Mouse (Mus musculus) neural tube, embryonic 15.5 days (tissue): ENCODE results near the gene BC003965. TPM values are rescaled to one million over a fixed set of nuclear protein-coding genes. Genes with fewer than 3 reads are reported as not detected.

ENCODE experiments used
- ATAC-seq: fragments of 200-750 bp; cut with Nextera tagmentation; 2 replicates; pipeline ENCODE4 v1.8.0; 2017; ENCODE audit warnings: mild to moderate bottlenecking, moderate TSS enrichment, moderate library complexity; ENCODE audit not compliant: low FRiP score
- H3K27ac ChIP-seq: fragments of 300-500 bp; sonication (generic); replicated peaks from 2 replicates; pipeline ENCODE4 v1.5.1; 2015; ENCODE audit warnings: mild to moderate bottlenecking, inconsistent platforms
- H3K27me3 ChIP-seq: fragments of 300-500 bp; sonication (generic); replicated peaks from 2 replicates; pipeline ENCODE4 v1.6.1; 2015; ENCODE audit warnings: inconsistent platforms
- H3K36me3 ChIP-seq: fragments of 300-500 bp; sonication (generic); 2 replicates; pipeline ENCODE4 v1.6.1; 2015; ENCODE audit warnings: inconsistent platforms
- H3K4me1 ChIP-seq: fragments of 300-500 bp; sonication (generic); 2 replicates; pipeline ENCODE4 v1.6.1; 2015; ENCODE audit warnings: inconsistent platforms
- H3K4me2 ChIP-seq: fragments of 300-500 bp; sonication (generic); 2 replicates; pipeline ENCODE4 v1.6.1; 2015; ENCODE audit warnings: inconsistent platforms, mild to moderate bottlenecking, moderate library complexity
- H3K4me3 ChIP-seq: fragments of 300-500 bp; sonication (generic); replicated peaks from 2 replicates; pipeline ENCODE4 v1.5.1; 2015; ENCODE audit warnings: mild to moderate bottlenecking, inconsistent platforms
- H3K9ac ChIP-seq: fragments of 300-500 bp; sonication (generic); replicated peaks from 2 replicates; pipeline ENCODE4 v1.6.1; 2015; ENCODE audit warnings: mild to moderate bottlenecking, inconsistent platforms
- H3K9me3 ChIP-seq: fragments of 300-500 bp; sonication (generic); replicated peaks from 2 replicates; pipeline ENCODE4 v1.6.1; 2016; ENCODE audit warnings: inconsistent platforms
- WGBS: fragments of 180-500 bp; shearing (Covaris S2); methylation state at CpG from one replicate; pipeline ENCODE4 v1.1.7; 2015; ENCODE audit warnings: mixed read lengths; 5-methylcytosine and 5-hydroxymethylcytosine counted together
- polyA plus RNA-seq: library from polyadenylated mRNA; unstranded; fragments of >200 nt; fragmentation: Nextera tagmentation; extraction: Ambion mirVana; gene quantifications from 2 replicates; pipeline ENCODE4 v1.2.1, GENCODE M21; 2015

Gene BC003965
- polyA plus RNA-seq, 1 experiment from 2014 or later = 31.5 TPM

DNA sequence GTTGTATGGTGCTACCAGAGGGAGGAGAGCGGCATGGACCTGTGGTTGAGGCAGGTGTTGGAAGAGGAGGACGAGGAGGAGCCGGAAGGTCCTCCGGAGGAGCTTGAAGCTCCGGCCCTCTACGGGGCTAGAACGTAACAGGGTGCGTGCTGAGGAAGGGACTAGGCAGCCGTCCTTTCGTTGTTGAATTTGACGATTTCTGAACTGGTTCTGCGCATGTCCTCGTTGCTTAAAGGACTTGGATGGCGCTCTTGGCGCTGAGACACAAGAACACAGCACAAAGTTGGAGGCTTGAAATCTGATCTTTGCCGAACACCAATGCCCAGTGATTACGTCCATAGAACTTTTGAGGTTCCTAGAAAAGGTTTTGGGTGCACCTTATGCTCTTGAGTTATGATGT lies 607 bp downstream of the BC003965 start:
- H3K27ac ChIP-seq = peak overlapping the region; percentile 96; the same call in 1 of the 2 replicates
- H3K9ac ChIP-seq = peak overlapping the region; percentile 73
- no peaks in the 10 kb centered on the region for H3K9me3 ChIP-seq
- peak overlapping the region; percentile 63 for H3K4me3 ChIP-seq
- peaks cover 40% of the 10 kb centered on the region for H3K4me1 ChIP-seq
- peak overlapping the region; percentile 100 for H3K4me2 ChIP-seq
- peak; percentile 6; the same call in 1 of the 2 replicates for ATAC-seq
- H3K36me3 ChIP-seq = no peaks in the 10 kb centered on the region
- WGBS = 8% methylated on average over 17 of the region's 17 CpGs
- H3K27me3 ChIP-seq = peaks cover 11% of the 10 kb centered on the region; the same call in 1 of the 2 replicates

DNA sequence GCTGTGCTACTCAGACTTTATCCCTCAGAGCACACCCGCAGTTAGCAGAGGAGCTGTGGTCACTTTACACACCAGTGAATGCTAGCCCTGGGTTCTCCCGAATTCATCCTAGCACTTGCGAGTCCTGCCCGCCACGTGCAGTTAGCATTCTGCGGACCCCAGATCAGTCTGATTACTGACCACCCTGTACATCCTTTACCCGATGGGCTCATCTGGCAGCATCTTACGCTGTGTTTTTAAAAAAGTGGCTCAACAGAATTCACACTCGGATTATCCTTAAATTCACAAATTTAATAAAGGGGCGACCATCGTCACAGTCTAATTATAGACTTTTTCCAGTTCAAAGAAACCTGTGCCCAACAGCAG lies 3.4 kb downstream of the BC003965 start:
- no peak for ATAC-seq
- Histone ChIP-seq H3K27ac (peak overlapping the region; percentile 80), H3K4me1 (peaks cover 49% of the 10 kb centered on the region), H3K9ac (peak overlapping the region; percentile 92), H3K4me3 (peak overlapping the region; percentile 96), H3K36me3 (peaks cover 3% of the 10 kb centered on the region; the same call in 1 of the 2 replicates), H3K4me2 (peak overlapping the region; percentile 94), H3K27me3 (no peaks in the 10 kb centered on the region), H3K9me3 (no peaks in the 10 kb centered on the region)
- WGBS = 8% methylated on average over 11 of the region's 11 CpGs

DNA sequence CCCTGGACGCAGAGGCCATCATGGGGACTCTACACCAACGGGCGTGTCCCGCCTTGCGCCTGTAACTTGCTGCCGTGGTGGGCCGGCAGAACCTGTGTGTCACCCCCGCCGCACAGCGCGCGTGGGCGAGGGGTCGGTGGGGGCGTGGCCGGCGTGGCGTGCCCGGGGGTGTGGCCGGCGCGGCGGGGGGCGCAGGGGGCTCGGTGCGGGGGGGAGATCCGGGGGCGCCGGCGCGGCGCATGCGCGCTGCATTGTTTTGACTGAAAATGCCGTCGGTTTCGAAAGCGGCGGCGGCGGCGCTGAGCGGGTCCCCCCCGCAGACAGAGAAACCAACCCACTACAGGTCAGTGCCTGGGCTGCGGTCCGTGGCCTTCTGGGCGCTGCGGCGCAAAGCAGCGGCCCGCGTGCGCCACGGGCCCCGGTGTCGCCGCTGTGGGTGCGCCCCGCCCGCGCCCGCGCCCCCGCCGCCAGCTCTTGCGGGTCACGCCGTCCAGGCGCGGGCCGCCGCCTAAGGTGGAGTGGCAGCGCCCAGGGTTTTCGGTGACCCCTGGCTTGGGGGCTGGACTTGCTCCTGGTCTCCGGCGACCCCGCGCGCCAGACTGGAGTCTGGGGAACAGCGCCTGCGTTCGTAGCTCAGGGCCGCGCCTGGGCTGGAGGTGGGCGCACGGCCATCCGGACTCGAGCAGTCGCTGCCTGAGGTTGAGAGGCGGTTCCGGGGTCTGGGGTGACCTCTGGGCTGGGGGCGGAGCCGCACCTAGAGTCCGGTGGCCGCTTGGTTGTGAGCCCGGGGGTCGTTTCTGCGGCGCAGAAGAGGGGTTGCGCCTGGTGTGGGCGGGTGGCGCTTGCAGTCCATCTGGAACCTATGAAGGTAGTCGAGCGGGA lies 4.0 kb downstream of the BC003965 start, which contains the start of gene Unkl:
TSS of gene Unkl (plus strand) at position 248 of the 882 bp plus-strand sequence.
- Histone ChIP-seq H3K36me3 (peaks cover 3% of the 10 kb centered on the region; the same call in 1 of the 2 replicates), H3K27ac (peak within 1 kb of the TSS; percentile 80), H3K4me3 (peak within 1 kb of the TSS; percentile 96), H3K27me3 (no peaks in the 10 kb centered on the region), H3K9ac (peak within 1 kb of the TSS; percentile 92), H3K4me1 (peaks cover 46% of the 10 kb centered on the region), H3K9me3 (no peaks in the 10 kb centered on the region), H3K4me2 (peak within 1 kb of the TSS; percentile 94)
- WGBS = under 1% methylated on average over 93 of the region's 104 CpGs
- ATAC-seq = peak; percentile 49; the same call in 1 of the 2 replicates

- Histone ChIP-seq H3K36me3 (peaks cover 3% of the 10 kb centered on the region; the same call in 1 of the 2 replicates), H3K27me3 (no peaks in the 10 kb centered on the region), H3K9me3 (no peaks in the 10 kb centered on the region), H3K4me3 (peak overlapping the region; percentile 96), H3K27ac (no peak overlapping the region), H3K9ac (peak overlapping the region; percentile 92), H3K4me1 (peaks cover 41% of the 10 kb centered on the region), H3K4me2 (peak overlapping the region; percentile 94)
- whole genome bisulfite sequencing = 4% methylated on average over 14 of the region's 16 CpGs
- no peak for ATAC-seq
Observed at GRCm38 (mm10) chr17:25189091-25189490, 4.7 kb downstream of the BC003965 start.

- Histone ChIP-seq H3K4me2 (no peak overlapping the region), H3K27me3 (no peaks in the 10 kb centered on the region), H3K9ac (no peak overlapping the region), H3K9me3 (no peaks in the 10 kb centered on the region), H3K4me1 (no peaks in the 10 kb centered on the region), H3K4me3 (no peak overlapping the region), H3K36me3 (peaks cover 77% of the 10 kb centered on the region), H3K27ac (no peak overlapping the region)
- WGBS = 96% methylated on average over 4 of the region's 4 CpGs
- no peak for ATAC-seq
Observed at GRCm38 (mm10) chr17:25202401-25202800, 18.0 kb downstream of the BC003965 start.

- WGBS = 91% methylated on average over 4 of the region's 4 CpGs
- Histone ChIP-seq H3K4me1 (no peaks in the 10 kb centered on the region), H3K9me3 (no peaks in the 10 kb centered on the region), H3K4me2 (no peak overlapping the region), H3K27me3 (no peaks in the 10 kb centered on the region), H3K36me3 (peaks cover 87% of the 10 kb centered on the region), H3K4me3 (no peak overlapping the region), H3K27ac (no peak overlapping the region), H3K9ac (no peak overlapping the region)
- ATAC-seq = no peak
Observed at GRCm38 (mm10) chr17:25210006-25210405, 25.7 kb downstream of the BC003965 start.

GRCm38 (mm10) chr17:25210680-25211466 lies 26.5 kb downstream of the BC003965 start:
- Histone ChIP-seq H3K4me3 (no peak overlapping the region), H3K4me2 (no peak overlapping the region), H3K27ac (no peak overlapping the region), H3K9ac (no peak overlapping the region), H3K27me3 (no peaks in the 10 kb centered on the region), H3K36me3 (peaks cover 87% of the 10 kb centered on the region), H3K4me1 (no peaks in the 10 kb centered on the region), H3K9me3 (no peaks in the 10 kb centered on the region)
- 87% methylated on average over 15 of the region's 15 CpGs for WGBS
- no peak for ATAC-seq

DNA sequence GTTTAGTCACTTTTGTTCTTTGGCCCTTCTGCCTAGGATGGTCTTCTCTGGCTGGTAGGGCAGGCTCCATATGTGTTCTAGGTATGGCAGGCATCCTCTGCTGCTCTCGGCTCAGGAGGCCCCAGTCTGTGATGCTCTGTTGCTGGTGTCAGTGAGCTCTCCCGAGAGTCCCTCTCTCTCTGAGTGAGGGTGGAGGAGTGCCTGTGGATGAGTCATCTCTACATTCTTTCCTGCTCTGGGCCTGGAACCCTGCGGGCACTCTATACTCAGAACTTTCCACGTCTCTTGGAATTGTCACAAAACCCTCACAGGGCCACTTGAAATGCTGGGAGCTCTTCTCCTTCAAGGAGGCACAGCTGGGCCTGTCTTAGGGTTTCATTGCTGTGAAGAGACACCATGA lies 27.4 kb downstream of the BC003965 start:
- H3K4me1 ChIP-seq = no peaks in the 10 kb centered on the region
- no peak overlapping the region for H3K4me2 ChIP-seq
- no peaks in the 10 kb centered on the region for H3K27me3 ChIP-seq
- H3K9ac ChIP-seq = no peak overlapping the region
- H3K27ac ChIP-seq = no peak overlapping the region
- ATAC-seq = no peak
- H3K9me3 ChIP-seq = no peaks in the 10 kb centered on the region
- 89% methylated on average over 4 of the region's 4 CpGs for WGBS
- H3K4me3 ChIP-seq = no peak overlapping the region
- peaks cover 87% of the 10 kb centered on the region for H3K36me3 ChIP-seq

GRCm38 (mm10) chr17:25215431-25215830 lies 31.1 kb downstream of the BC003965 start:
- H3K36me3 ChIP-seq = peaks cover 82% of the 10 kb centered on the region

DNA sequence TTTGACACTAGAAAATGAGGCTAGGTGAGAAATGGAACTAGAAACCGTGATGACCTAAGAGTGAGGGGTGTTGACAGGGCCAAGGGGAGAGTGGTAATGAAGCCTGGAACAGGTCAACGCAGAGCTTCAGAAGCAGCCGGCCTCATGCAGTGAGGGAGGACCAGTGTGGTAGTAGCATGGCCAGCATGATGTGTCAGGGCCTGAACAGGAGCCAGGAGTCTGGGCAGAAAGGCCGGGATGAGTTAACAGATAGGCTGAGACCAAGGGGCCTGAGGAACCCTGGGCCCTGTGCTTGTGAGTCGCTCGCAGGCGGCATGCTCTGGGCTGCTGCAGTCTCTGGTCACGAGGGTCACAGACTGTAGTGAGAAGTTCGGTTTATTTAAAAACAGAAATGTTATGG lies 34.6 kb downstream of the BC003965 start:
- Histone ChIP-seq H3K4me1 (peaks cover 28% of the 10 kb centered on the region), H3K27me3 (no peaks in the 10 kb centered on the region), H3K9ac (no peak overlapping the region), H3K9me3 (no peaks in the 10 kb centered on the region), H3K36me3 (peaks cover 57% of the 10 kb centered on the region), H3K27ac (no peak overlapping the region), H3K4me2 (no peak overlapping the region), H3K4me3 (no peak overlapping the region)
- ATAC-seq = no peak
- WGBS = 91% methylated on average over 9 of the region's 9 CpGs

More at GRCm38 (mm10) chr17:25215431-25215830, 31.1 kb downstream of the BC003965 start:
- 89% methylated on average over 3 of the region's 3 CpGs for WGBS
- no peaks in the 10 kb centered on the region for H3K9me3 ChIP-seq
- ATAC-seq = no peak
- no peak overlapping the region for H3K9ac ChIP-seq
- H3K4me1 ChIP-seq = peaks cover under 1% of the 10 kb centered on the region; the same call in 1 of the 2 replicates
- no peak overlapping the region for H3K4me2 ChIP-seq
- H3K27me3 ChIP-seq = no peaks in the 10 kb centered on the region
- H3K4me3 ChIP-seq = no peak overlapping the region
- H3K27ac ChIP-seq = no peak overlapping the region

GRCm38 (mm10) chr17:25219492-25220295 lies 35.3 kb downstream of the BC003965 start:
- 94% methylated on average over 15 of the region's 15 CpGs for WGBS
- Histone ChIP-seq H3K9me3 (no peaks in the 10 kb centered on the region), H3K9ac (no peak overlapping the region)

More at GRCm38 (mm10) chr17:25219492-25220295, 35.3 kb downstream of the BC003965 start:
- peaks cover 28% of the 10 kb centered on the region for H3K4me1 ChIP-seq
- no peak overlapping the region for H3K4me2 ChIP-seq
- peaks cover 50% of the 10 kb centered on the region for H3K36me3 ChIP-seq
- no peak overlapping the region for H3K4me3 ChIP-seq
- ATAC-seq = no peak
- no peaks in the 10 kb centered on the region for H3K27me3 ChIP-seq
- no peak overlapping the region for H3K27ac ChIP-seq
